Mouse (Mus musculus) hindbrain, embryonic 11.5 days (tissue): ENCODE measurements at regions not wholly inside any gene's neighbourhood (a gene's known extent, or its start where the extent isn't known, plus 50 kb on each side); places are given as distances from the start of the nearest gene placed in this dataset.
"Not testable (repeated sequence)": the region's sequence is repeated elsewhere in the genome, so short reads cannot be mapped to it uniquely, and the experiment has no call there.

ENCODE experiments used
- ATAC-seq: fragments of 200-750 bp; cut with Nextera tagmentation; 2 replicates; pipeline ENCODE4 v1.8.0; 2017; ENCODE audit warnings: mild to moderate bottlenecking, moderate TSS enrichment, moderate library complexity; ENCODE audit not compliant: low FRiP score
- DNase-seq: peaks from one replicate; pipeline ENCODE4 v3.0.0-alpha.2; 2015; ENCODE audit warnings: low spot score
- H3K27ac ChIP-seq: fragments of 300-500 bp; sonication (generic); 2 replicates; pipeline ENCODE4 v1.5.1; 2014; ENCODE audit warnings: mild to moderate bottlenecking, low read depth, low read length
- H3K27me3 ChIP-seq: fragments of 300-500 bp; sonication (generic); 2 replicates; pipeline ENCODE4 v1.6.1; 2014; ENCODE audit warnings: mild to moderate bottlenecking, low read length, moderate library complexity, mixed read lengths; ENCODE audit not compliant: control insufficient read depth, insufficient read depth
- H3K36me3 ChIP-seq: fragments of 300-500 bp; sonication (generic); 2 replicates; pipeline ENCODE4 v1.6.1; 2014; ENCODE audit warnings: mild to moderate bottlenecking, low read length, moderate library complexity, mixed read lengths; ENCODE audit not compliant: control insufficient read depth, insufficient read depth
- H3K4me1 ChIP-seq: fragments of 300-500 bp; sonication (generic); replicated peaks from 2 replicates; pipeline ENCODE4 v1.6.1; 2014; ENCODE audit warnings: low read length, mixed read lengths; ENCODE audit not compliant: control insufficient read depth, insufficient read depth
- H3K4me2 ChIP-seq: fragments of 300-500 bp; sonication (generic); replicated peaks from 2 replicates; pipeline ENCODE4 v1.6.1; 2014; ENCODE audit warnings: mild to moderate bottlenecking, low read depth, low read length
- H3K4me3 ChIP-seq: fragments of 300-500 bp; sonication (generic); 2 replicates; pipeline ENCODE4 v1.5.1; 2014; ENCODE audit warnings: low read depth, low read length
- H3K9ac ChIP-seq: fragments of 300-500 bp; sonication (generic); 2 replicates; pipeline ENCODE4 v1.6.1; 2014; ENCODE audit warnings: low read depth, low read length
- H3K9me3 ChIP-seq: fragments of 300-500 bp; sonication (generic); 2 replicates; pipeline ENCODE4 v1.6.1; 2016; ENCODE audit warnings: low read length; ENCODE audit not compliant: control insufficient read depth
- WGBS: fragments of 180-500 bp; shearing (Covaris S2); extraction: QIAGEN DNeasy Blood & Tissue Kit; methylation state at CpG from one replicate; pipeline ENCODE4 v1.1.7; 2014; 5-methylcytosine and 5-hydroxymethylcytosine counted together

DNA sequence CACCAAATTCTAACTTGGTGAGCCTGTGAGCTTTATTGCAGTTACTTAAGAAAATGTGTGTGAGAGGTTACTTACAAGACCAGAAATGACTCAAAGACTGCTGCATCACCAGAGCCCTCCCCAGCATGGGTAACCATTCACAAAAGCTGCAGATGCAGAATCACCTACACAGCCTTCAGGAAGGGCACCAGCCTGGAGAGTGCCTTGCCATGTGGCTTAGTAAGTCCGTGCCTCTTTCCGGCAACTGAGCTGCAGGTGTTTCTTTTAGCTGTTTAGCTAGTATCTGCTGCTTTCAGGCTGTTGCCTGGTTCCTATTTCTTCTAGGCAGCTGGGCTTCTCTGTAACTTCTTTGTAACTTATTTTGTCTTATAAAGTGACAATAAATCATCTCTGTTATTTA lies 213.2 kb upstream of the Stxbp6 start:
- Histone ChIP-seq H3K36me3 (no peaks in the 10 kb centered on the region), H3K4me2 (no peak overlapping the region), H3K27ac (no peak overlapping the region), H3K9ac (no peak overlapping the region), H3K9me3 (no peaks in the 10 kb centered on the region), H3K4me3 (no peak overlapping the region), H3K4me1 (no peaks in the 10 kb centered on the region), H3K27me3 (no peaks in the 10 kb centered on the region)
- no peak for ATAC-seq
- DNase-seq = no peak
- 82% methylated on average over 2 of the region's 2 CpGs for WGBS

DNA sequence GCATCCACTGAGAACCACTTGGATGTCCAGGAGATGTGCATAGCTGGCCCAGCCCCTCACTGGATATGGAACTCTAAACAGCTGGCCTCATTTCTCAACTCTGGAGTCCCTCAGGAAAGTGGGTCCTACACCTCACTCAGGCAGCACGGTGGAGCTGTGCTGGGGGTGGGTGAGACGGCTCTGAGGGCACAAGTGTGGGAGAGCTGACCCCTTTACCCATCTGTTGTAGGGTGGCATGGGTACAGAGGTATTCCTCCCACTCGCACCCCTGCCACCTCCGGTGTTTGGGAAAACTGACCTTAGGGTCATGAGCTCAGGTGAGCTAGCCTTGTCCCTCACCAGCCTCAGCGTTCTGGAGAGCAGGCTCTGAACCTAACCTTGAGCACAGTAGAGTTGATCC lies 181.8 kb upstream of the Stxbp6 start:
- H3K27me3 ChIP-seq = no peaks in the 10 kb centered on the region
- no peak overlapping the region for H3K4me2 ChIP-seq
- no peaks in the 10 kb centered on the region for H3K9me3 ChIP-seq
- H3K9ac ChIP-seq = no peak overlapping the region
- DNase-seq (no peak), ATAC-seq (no peak)
- H3K4me1 ChIP-seq = no peaks in the 10 kb centered on the region
- WGBS = 87% methylated on average over 5 of the region's 5 CpGs
- no peak overlapping the region for H3K4me3 ChIP-seq
- H3K27ac ChIP-seq = no peak overlapping the region
- no peaks in the 10 kb centered on the region for H3K36me3 ChIP-seq

DNA sequence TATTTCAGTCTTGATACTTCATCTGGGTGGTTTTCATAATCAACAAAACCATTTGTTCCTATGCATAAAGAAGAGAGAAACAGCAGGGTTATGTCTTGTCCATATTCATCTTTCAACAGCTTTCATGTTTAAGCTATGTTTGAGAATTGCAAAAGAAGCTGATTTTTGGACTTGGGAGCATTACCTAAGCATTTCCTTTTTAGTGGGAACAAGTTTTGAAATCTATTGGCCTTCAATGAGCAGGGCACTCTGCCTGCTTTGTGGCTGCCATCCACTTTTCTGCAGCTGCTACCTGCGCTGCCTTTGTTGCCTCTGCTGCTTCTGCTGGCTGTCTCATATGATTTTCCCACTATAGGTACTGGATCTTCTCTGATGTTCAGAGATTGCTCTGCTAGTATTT lies 136.6 kb upstream of the Stxbp6 start:
- Histone ChIP-seq H3K27me3 (no peaks in the 10 kb centered on the region), H3K4me1 (no peaks in the 10 kb centered on the region), H3K36me3 (no peaks in the 10 kb centered on the region), H3K4me3 (no peak overlapping the region), H3K4me2 (no peak overlapping the region), H3K9ac (no peak overlapping the region), H3K9me3 (no peaks in the 10 kb centered on the region), H3K27ac (no peak overlapping the region)
- WGBS = 82% methylated on average over 1 of the region's 1 CpGs
- ATAC-seq = no peak
- DNase-seq = no peak

DNA sequence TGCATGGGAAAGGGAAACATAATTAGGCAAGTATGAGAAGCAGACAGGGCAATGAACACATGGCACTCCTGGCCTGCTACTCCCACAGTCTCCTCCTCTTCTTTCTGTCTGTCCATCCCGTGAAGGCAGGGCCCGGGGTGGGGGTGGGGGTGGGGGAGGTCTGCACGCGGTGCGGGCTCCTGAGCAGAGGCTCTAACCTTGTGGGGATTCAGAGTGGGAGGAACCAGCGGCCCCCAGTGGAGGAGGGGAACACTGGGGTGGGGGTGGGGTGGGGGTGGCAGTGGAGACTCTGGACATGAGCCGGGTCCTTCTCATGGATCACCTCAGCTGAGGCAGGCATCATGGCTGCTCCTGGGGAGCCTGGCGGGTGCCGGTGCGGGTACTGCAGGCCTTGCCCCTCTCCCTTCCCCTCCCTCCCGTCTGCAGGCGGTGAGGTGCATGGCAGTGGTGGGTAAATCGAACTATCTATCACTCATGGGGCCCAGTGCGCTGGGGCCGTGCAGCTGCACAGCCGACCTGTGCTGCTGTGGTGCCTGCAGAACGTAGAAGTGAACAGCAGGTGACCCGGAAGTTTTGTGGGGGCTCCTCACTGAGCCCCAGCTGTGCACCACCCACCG lies 120.9 kb upstream of the Stxbp6 start:
- H3K9me3 ChIP-seq = no peaks in the 10 kb centered on the region
- H3K27me3 ChIP-seq = no peaks in the 10 kb centered on the region
- H3K4me2 ChIP-seq = no peak overlapping the region
- peak; percentile 57 for ATAC-seq
- H3K4me1 ChIP-seq = no peaks in the 10 kb centered on the region
- no peak overlapping the region for H3K9ac ChIP-seq
- no peaks in the 10 kb centered on the region for H3K36me3 ChIP-seq
- H3K27ac ChIP-seq = no peak overlapping the region
- 66% methylated on average over 14 of the region's 19 CpGs for WGBS
- H3K4me3 ChIP-seq = no peak overlapping the region
- peak; percentile 13 for DNase-seq

DNA sequence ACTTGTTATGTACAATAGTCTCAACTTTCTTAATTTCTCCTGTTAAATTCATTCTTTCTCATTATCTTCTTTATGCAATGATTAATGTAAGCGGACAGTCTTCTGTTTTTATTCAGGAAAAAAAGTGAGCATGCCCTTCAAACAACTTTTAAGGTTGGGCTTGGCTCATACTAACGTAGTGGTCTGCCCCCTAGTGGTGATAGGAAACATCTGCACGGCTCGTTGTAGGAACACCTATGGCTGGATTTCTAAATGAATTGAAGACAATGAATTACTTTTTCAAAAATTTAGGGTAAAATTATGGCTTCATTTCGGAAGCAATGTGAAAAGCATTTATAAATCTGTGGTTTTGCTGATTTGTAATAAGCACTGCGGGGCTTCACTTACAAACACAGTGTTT lies 112.6 kb upstream of the Stxbp6 start:
- ATAC-seq = 0 out of 2 replicates have a peak, but pooled peaks have one; percentile 53
- peak; percentile 72 for DNase-seq
- H3K27ac ChIP-seq = no peak overlapping the region
- 11% methylated on average over 6 of the region's 6 CpGs for WGBS
- H3K9me3 ChIP-seq = no peaks in the 10 kb centered on the region
- no peaks in the 10 kb centered on the region for H3K4me1 ChIP-seq
- no peaks in the 10 kb centered on the region for H3K27me3 ChIP-seq
- H3K36me3 ChIP-seq = no peaks in the 10 kb centered on the region
- H3K4me3 ChIP-seq = no peak overlapping the region
- no peak overlapping the region for H3K4me2 ChIP-seq
- H3K9ac ChIP-seq = no peak overlapping the region

DNA sequence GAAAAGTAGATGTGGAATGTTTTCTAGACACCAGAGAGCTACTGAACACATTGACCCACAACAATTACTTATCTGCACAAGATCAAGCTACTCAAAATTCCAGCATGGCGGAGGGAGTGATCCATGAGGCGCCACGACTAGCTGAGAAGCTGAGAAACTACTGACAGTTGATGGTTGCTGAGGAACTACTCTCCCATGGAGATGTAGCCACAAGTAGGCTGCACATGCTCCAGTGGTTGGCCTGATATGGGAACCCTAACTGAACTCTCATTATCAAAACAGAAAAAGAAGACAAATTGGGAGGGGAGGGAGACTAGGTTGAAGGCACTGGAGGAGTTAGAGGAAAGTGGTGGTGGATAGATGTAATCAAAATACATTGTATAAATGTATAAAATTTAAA lies 110.0 kb upstream of the Stxbp6 start:
- 84% methylated on average over 3 of the region's 3 CpGs for WGBS
- Histone ChIP-seq H3K4me2 (no peak overlapping the region), H3K4me3 (no peak overlapping the region), H3K9me3 (no peaks in the 10 kb centered on the region), H3K36me3 (no peaks in the 10 kb centered on the region), H3K27ac (no peak overlapping the region), H3K9ac (no peak overlapping the region), H3K27me3 (no peaks in the 10 kb centered on the region), H3K4me1 (no peaks in the 10 kb centered on the region)
- ATAC-seq = no peak
- DNase-seq = no peak

DNA sequence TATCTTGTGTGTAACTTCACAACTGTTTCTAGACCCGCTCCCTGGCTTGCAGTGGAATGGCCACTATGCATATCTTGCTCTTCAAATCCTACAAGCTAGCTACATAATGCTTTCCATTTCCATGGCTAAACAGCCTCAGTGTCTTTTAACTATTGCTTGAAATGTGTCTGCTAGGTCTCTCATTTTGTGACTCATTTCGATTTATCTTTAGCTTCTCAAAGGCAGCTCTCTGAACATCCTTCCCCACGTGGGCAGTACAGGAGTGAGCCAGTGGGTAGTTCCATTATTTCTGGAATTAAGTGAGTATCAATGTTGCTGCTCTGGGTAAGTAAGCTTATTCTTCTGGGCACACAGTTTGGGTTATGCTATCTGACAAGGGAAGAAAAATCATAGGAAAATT lies 102.9 kb upstream of the Stxbp6 start:
- no peaks in the 10 kb centered on the region for H3K36me3 ChIP-seq
- no peaks in the 10 kb centered on the region for H3K9me3 ChIP-seq
- H3K4me1 ChIP-seq = no peaks in the 10 kb centered on the region
- H3K27me3 ChIP-seq = no peaks in the 10 kb centered on the region
- DNase-seq (no peak), ATAC-seq (no peak)
- H3K9ac ChIP-seq = no peak overlapping the region
- H3K27ac ChIP-seq = no peak overlapping the region
- no peak overlapping the region for H3K4me2 ChIP-seq
- 88% methylated on average over 3 of the region's 3 CpGs for WGBS
- no peak overlapping the region for H3K4me3 ChIP-seq

DNA sequence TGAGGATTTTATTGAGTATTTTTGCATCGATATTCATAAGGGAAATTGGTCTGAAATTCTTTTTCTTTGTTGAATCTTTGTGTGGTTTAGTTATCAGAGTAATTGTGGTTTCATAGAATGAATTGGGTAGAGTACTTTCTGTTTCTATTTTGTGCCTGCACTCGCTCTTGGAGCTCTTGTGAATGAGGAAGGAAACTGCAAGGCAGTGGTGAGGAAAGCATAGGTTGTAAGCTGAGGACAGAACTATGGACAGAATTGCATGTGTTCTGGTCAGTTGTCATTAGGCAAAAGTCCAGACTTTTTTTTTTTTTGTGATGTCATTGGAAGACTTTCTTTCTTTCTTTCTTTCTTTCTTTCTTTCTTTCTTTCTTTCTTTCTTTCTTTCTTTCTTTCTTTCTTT lies 100.8 kb upstream of the Stxbp6 start:
- not testable (repeated sequence) for H3K9me3 ChIP-seq, H3K36me3 ChIP-seq, H3K9ac ChIP-seq, DNase-seq, H3K4me2 ChIP-seq, H3K27ac ChIP-seq, ATAC-seq, H3K27me3 ChIP-seq, H3K4me3 ChIP-seq, H3K4me1 ChIP-seq
- WGBS = 90% methylated on average over 2 of the region's 2 CpGs

DNA sequence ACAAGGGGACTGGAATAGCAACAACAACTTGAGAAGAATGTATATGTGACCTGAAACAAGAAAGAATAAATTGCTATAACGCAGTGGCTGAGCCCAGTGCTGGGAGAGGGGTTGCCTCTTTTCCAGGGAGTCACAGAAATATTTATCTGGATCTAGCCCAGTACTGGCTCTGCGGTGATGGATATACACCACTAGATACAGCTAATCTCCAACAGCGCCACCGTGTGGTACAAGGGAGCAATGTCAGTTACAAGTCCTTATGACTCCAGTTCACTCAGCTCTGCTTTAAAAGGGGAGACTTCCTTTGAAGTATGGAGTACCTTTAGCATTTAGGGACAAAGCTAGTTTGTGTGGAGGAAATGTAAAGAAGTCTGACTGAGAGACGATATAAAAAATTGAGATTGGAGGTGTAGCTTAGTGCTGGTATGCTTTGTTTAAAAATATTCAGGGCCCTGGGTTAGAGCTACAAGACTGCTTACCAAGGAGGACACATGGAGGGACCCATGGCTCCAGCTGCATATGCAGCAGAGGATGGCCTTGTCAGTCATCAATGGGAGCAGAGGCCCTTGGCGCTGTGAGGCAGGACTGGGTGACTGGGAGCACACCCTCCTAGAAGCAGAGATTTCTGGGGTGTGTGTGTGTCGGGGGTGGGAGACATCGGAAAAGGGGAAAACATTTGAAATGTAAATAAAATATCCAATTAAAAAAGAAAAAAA lies 97.6 kb upstream of the Stxbp6 start:
- no peak overlapping the region for H3K4me2 ChIP-seq
- H3K36me3 ChIP-seq = no peaks in the 10 kb centered on the region
- no peaks in the 10 kb centered on the region for H3K27me3 ChIP-seq
- H3K27ac ChIP-seq = no peak overlapping the region
- DNase-seq = peak; percentile 85
- H3K9me3 ChIP-seq = no peaks in the 10 kb centered on the region
- ATAC-seq = peak; percentile 84
- 41% methylated on average over 8 of the region's 8 CpGs for WGBS
- no peak overlapping the region for H3K9ac ChIP-seq
- no peaks in the 10 kb centered on the region for H3K4me1 ChIP-seq
- no peak overlapping the region for H3K4me3 ChIP-seq
